Mouse (Mus musculus) central nervous system, embryonic 18 days (tissue): ENCODE results near the gene Derl2. TPM values are rescaled to one million over a fixed set of nuclear protein-coding genes. Genes with fewer than 3 reads are reported as not detected.

Experiments used
- polyA plus RNA-seq: library from polyadenylated mRNA; depleted of rRNA; stranded (reverse); fragments of >200 nt; gene quantifications from 2 replicates; pipeline ENCODE4 v1.2.3, GENCODE M21; 2012; rRNA removed

The Derl2 gene
- polyA plus RNA-seq, result 25.5 and 26.9 TPM in 2 replicates

DNA sequence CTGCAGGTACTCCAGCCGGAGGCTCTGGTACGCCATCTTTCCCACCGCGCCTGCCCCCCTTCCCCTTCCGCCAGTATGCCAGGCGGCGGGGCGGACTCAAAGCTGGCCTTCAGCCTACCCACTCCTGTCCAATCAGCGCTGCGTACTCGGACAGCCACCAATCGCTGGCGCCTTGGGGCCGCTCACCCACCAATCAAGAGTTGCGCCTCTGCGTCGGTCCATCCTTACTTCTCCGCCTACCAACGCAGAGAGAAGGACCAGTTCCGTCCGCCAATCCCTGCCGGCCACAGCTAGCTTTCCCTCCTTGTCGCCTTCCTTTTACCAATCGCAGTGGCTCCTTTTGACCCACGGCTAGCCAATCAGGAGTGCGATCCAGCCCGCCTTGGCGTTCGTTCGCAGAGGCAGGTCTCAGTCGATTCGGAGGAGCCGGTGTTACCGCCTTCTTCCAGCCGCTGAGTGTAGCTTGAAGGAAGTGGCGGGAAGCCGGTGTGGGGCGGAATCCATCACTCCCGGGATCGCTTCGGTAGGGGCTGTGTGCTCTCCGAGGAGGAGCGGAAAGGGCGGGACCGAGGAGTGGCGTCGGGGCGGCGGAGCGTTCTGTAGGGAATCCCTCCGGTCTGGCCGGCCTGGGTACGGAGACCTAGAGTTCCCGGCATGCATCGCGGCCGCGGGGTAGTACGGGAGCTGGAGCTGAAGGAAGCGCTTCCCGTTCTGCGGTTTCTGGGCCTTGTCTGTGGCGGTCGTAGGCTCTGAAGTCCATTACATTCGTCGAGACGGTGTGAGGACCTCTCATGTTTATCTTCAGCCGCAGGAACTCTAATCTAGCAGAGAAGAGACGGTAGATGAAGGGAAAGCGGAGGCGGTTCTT, at the start of gene Derl2, which contains the start of gene Mis12:
Derl2 (minus strand) TSS at position 641 of the 868 bp plus-strand sequence.
Mis12 (plus strand) TSS at position 411 of the 868 bp plus-strand sequence.

GRCm38 (mm10) chr11:71033163-71033761, 13.6 kb upstream of the Derl2 start, which contains the start of gene 6330403K07Rik:
Gene 6330403K07Rik, minus strand, starts transcription at chr11:71033513.

DNA sequence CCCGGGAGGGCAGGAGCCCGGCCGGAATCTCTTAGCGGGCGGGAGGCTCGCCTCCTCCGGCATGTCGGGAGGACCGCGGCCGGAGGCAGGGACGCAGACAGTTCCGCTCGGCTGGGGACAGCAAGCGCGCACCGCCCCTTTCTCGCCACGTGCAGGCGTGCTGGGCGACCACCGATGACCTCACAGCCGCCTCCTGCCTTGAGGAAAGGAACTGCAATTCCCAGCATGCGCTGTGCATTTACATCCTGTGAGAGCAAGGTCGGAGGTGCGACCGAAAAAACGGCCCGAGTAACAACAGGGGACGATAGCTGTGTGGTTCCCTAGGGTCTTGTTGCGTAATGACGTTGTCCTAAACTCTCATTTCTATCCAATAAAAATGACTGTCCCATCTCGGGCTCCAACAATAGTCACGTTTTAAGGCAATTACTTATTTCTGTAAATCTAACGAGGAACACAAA, 15.3 kb downstream of the Derl2 start, which contains the start of gene Dhx33:
Dhx33 (minus strand) TSS at position 122 of the 458 bp plus-strand sequence.

DNA sequence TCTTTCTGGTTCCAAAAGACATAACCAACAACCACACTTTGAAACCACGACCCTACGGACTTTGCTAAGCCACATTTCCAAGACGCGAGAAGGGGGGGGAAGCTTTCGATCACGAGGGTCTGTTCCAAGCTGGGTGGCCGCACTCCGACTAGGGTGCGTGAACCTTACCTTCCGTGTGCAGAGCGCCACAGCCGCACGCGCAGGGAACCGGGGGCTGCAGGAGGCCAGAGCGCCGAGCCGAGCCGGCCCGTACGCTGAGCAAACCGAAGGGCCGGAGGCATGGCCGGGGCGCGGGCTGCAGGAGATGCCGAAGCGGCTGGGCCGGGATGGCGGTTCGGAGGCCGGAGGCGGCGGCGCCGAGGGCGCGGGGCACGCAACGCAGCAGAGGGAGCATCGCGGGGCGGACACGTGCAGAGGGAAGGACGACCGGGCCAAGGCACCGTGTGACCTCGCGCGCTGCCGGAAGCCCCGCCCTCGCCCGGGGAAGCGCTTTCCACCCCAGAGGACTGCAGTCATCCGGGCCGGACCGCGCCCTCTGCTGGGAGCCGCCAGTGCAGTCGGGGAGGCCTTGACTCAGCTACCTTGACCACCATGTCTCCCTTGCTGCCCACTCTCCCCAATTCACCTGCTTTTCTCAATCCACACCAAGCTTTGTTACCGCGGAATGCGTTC, 36.9 kb downstream of the Derl2 start, which contains the start of gene C1qbp:
C1qbp (minus strand) TSS at position 470 of the 672 bp plus-strand sequence.

GRCm38 (mm10) chr11:70969821-70970559, 49.7 kb downstream of the Derl2 start, which contains the start of the genes Nup88 and Rpain:
Gene Nup88, minus strand, starts transcription at chr11:70969973.
Gene Rpain, plus strand, starts transcription at chr11:70970213.

Other genes starting within 250 kb of the Derl2 start
- 0.07 TPM in 1 of 2 replicates, not detected in the other for gene Scimp, start 207.3 kb downstream of the Derl2 start, polyA plus RNA-seq
- gene Rabep1, start 175.1 kb downstream of the Derl2 start, polyA plus RNA-seq, result 35.8 and 38.5 TPM in 2 replicates
- gene Nup88, start 49.9 kb downstream of the Derl2 start, polyA plus RNA-seq, result 109 and 115 TPM in 2 replicates
- 66.1 and 68.0 TPM in 2 replicates for gene Rpain, start 49.6 kb downstream of the Derl2 start, polyA plus RNA-seq
- 125 and 130 TPM in 2 replicates for gene C1qbp, start 36.8 kb downstream of the Derl2 start, polyA plus RNA-seq
- gene Dhx33, start 15.4 kb downstream of the Derl2 start, polyA plus RNA-seq, result 27.3 and 27.5 TPM in 2 replicates
- 14.5 and 16.8 TPM in 2 replicates for gene Mis12, start 230 bp downstream of the Derl2 start, polyA plus RNA-seq
- 557 and 569 TPM in 2 replicates for gene 6330403K07Rik, start 13.7 kb upstream of the Derl2 start, polyA plus RNA-seq
- gene Nlrp1a, start 124.9 kb upstream of the Derl2 start, polyA plus RNA-seq, result not detected in 2 replicates
- gene Nlrp1b, start 210.9 kb upstream of the Derl2 start, polyA plus RNA-seq, result 0.04 and 0.05 TPM in 2 replicates